In genomic region chr12:86824860-86825583, GRCm38 (mm10) we compare ENCODE assay signal across 8 mouse cellular contexts. TPM values are rescaled to one million over a fixed set of nuclear protein-coding genes. Genes with fewer than 3 reads are reported as not detected.
DNase-seq lines count a peak whose midpoint lies in the region; ATAC-seq and TF ChIP-seq lines count a peak whose summit lies in the region.

No protein-coding gene starts in this region.

- H3K9me3 ChIP-seq in hindbrain, embryonic 15.5 days = no peaks in the 10 kb centered on the region

- no peaks in the 10 kb centered on the region for H3K36me3 ChIP-seq in hindbrain, embryonic 15.5 days

- no peak overlapping the region for H3K9ac ChIP-seq in hindbrain, embryonic 15.5 days

- H3K4me2 ChIP-seq in hindbrain, embryonic 15.5 days = peak overlapping the region; percentile 45

- intact Hi-C loops in gastrocnemius, adult 2 months (cut with DNase I) = loop anchor here (2.0 kb wide), 1 partner anchor 60 kb away; the partner anchor contains the start of gene Irf2bpl
- intact Hi-C loops in left cerebral cortex, postnatal 25 days (cut with DNase I) = loop anchor here (1.0 to 2.0 kb wide), 3 partner anchors 24 to 60 kb away; partner anchors contain the start of gene Irf2bpl

- peak; percentile 99 for DNase-seq in R1 (ENCODE audit: low read depth, low spot score)
- peak; percentile 75 for DNase-seq in cerebellum, adult 9-11 months
- peak; percentile 95 for DNase-seq in gastrocnemius, adult 2 months
- DNase-seq in left cerebral cortex, postnatal 25 days (ENCODE audit: low spot score in 2 of 2) = peak; percentile 52 to 91
- peak; percentile 78 for DNase-seq in right cerebral cortex, postnatal 14 days
- peak; percentile 84 for DNase-seq in urinary bladder, postnatal 25 days (ENCODE audit: low spot score)

- peaks cover 67% of the 10 kb centered on the region for H3K4me1 ChIP-seq in hindbrain, embryonic 15.5 days (replicated peaks)

- TF ChIP-seq CTCF in gastrocnemius, adult 2 months (IDR thresholded peaks at IDR 0.05) = no peak

- H3K27me3 ChIP-seq in hindbrain, embryonic 15.5 days = no peaks in the 10 kb centered on the region

- peak overlapping the region; percentile 96 for H3K27ac ChIP-seq in gastrocnemius, adult 2 months
- H3K27ac ChIP-seq in hindbrain, embryonic 15.5 days (replicated peaks) = peak overlapping the region; percentile 98

- H3K4me3 ChIP-seq in gastrocnemius, adult 2 months = peak overlapping the region; percentile 71
- H3K4me3 ChIP-seq in hindbrain, embryonic 15.5 days = no peak overlapping the region

- peak; percentile 42 for ATAC-seq in hindbrain, embryonic 15.5 days (ENCODE audit: low FRiP score, low read depth)
- peak; percentile 56 for ATAC-seq in megakaryocyte progenitor cell, adult 5-6 weeks (replicated peaks; ENCODE audit: poor library complexity)

- 3% methylated on average over 14 of the region's 14 CpGs for WGBS in hindbrain, embryonic 15.5 days

RNA-seq across cellular contexts. Expression of gene Irf2bpl, which starts 59.6 kb away (rescaled TPM):
- total RNA-seq in gastrocnemius, adult 2 months (2021) = 10 to 100 TPM; 21.5 to 28.2 TPM
- 72.9 and 87.3 TPM in 2 replicates for polyA plus RNA-seq in hindbrain, embryonic 15.5 days (2015; fragmentation: Nextera tagmentation; extraction: Ambion mirVana)
- 10 to 100 TPM; 61.9 to 78.7 TPM for total RNA-seq in left cerebral cortex, postnatal 25 days (2021)
- total RNA-seq in megakaryocyte progenitor cell, adult 5-6 weeks (2015) = 1.4 and 1.8 TPM in 2 replicates
- 1.6 and 1.7 TPM in 2 replicates for total RNA-seq in megakaryocyte progenitor cell, adult 5-6 weeks (2017)

Comparison
In these comparisons a context has a peak if more than half of its experiments do, and no peak if none do; other contexts are left out.
1. RNA of gene Irf2bpl, which starts 59.6 kb away (total RNA-seq): 61.9 to 78.7 TPM in left cerebral cortex, postnatal 25 days and 21.5 to 28.2 TPM in gastrocnemius, adult 2 months; 1.4 to 1.8 TPM in megakaryocyte progenitor cell, adult 5-6 weeks; every median in the first group is over 4 times any median in the second.
2. Peak in every context shown above with its lines, with median percentiles within 50 percentile points of each other: DNase-seq.